Mouse (Mus musculus): ENCODE results near the gene Kif6. TPM values are rescaled to one million over a fixed set of nuclear protein-coding genes. Genes with fewer than 3 reads are reported as not detected.

Kif6 gene
- polyA plus RNA-seq, 1 experiment, result not detected

DNA sequence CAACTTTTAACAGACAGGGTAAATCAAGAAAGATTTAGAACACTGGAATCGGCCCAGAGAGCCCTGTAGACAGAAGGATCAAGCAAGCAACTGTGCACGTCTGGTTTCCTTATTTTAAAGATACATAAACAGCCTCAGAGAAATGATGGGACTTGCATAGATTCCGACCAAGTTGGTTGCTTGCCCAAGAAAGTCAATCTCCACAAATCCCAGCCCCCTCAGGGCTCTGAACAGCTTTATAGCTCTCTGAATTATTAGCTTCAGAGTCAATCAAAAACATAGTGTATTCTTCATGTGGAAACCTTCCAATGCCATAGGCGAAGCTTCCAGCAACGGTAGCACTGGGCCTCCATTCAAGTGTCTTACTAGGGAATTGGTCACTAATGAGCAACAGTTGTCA lies 127.0 kb downstream of the Kif6 start:
- Histone ChIP-seq H3K4me3 (ENCODE audit: insufficient read depth, low read length) (no peak overlapping the region), H3K4me1 (ENCODE audit: control insufficient read depth, insufficient read depth, low read length) (no peaks in the 10 kb centered on the region), H3K27ac (ENCODE audit: insufficient read depth, low read depth, low read length) (no peak overlapping the region)
- no peak for TF ChIP-seq POLR2A (IDR thresholded peaks at IDR 0.05; ENCODE audit: borderline replicate concordance, low read depth, low read length)
- TF ChIP-seq CTCF (IDR thresholded peaks at IDR 0.05; ENCODE audit: low read depth, low read length), result no peak

DNA sequence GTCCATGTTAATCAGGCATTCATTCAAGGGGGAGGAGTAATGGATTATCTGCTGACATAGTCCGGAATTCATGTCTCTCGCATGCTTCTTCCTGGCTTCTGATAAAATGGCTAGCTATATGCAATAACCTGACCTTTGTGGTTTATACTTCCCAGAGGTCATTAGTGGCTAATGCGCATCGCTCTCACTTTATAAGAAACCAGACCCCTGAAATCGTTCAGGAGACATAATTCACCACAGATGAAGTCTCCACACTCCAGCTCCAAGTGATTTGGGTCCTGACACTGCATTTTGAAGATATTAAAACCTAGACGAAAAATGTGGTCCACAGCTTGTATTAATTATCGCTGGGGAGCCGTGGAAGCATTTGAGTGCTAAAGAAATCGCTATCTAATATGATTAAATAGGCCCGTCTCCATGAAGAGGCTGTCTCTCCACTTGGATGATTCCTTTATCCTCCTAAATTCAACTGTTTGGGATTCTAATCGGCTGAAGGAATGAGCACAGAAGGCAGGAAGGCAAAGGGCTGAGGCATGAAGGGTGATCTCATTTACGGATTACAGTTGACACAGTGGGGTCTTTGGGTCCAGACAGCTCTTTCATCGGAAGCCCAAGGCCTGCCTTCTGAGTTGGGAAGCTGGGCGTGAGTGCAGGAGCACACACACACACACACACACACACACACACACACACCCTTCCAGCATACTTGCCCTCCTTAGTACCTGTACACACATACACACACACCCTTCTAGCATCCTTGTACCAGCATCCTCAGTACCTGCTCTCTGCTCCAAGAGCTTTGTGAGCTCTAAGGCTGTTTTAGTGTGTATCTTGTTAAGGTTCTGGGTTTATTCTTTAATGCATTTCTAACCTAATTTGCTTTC lies 128.9 kb downstream of the Kif6 start:
- Histone ChIP-seq H3K4me1 (ENCODE audit: control insufficient read depth, insufficient read depth, low read length) (no peaks in the 10 kb centered on the region), H3K4me3 (ENCODE audit: insufficient read depth, low read length) (no peak overlapping the region), H3K27ac (ENCODE audit: insufficient read depth, low read depth, low read length) (no peak overlapping the region)
- TF ChIP-seq POLR2A (IDR thresholded peaks at IDR 0.05; ENCODE audit: borderline replicate concordance, low read depth, low read length) (no peak), CTCF (IDR thresholded peaks at IDR 0.05; ENCODE audit: low read depth, low read length) (no peak)

DNA sequence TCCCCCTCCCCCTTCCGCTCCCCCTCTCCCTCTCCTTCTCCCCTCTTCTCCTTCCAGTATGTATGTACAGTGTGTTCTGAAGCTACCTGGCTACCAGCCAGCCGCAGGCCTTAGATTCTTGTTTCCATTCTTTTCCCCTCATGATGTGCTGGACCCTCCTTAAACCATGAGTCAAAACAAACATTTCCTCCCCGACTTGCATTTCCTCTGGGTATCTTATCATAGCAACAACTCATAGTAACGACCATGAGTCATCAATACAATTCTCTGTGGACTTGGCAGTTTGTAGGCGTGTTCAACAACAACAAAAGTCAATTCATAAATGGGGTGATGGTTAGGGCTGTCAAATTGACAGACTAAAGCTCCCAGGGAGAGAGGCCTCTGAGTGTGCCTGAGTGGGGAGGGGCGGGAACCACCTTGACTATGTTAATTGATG lies 136.0 kb downstream of the Kif6 start:
- TF ChIP-seq POLR2A (IDR thresholded peaks at IDR 0.05; ENCODE audit: borderline replicate concordance, low read depth, low read length) (no peak), CTCF (IDR thresholded peaks at IDR 0.05; ENCODE audit: low read depth, low read length) (no peak)
- Histone ChIP-seq H3K4me3 (ENCODE audit: insufficient read depth, low read length) (no peak overlapping the region), H3K27ac (ENCODE audit: insufficient read depth, low read depth, low read length) (no peak overlapping the region), H3K4me1 (ENCODE audit: control insufficient read depth, insufficient read depth, low read length) (no peaks in the 10 kb centered on the region)

DNA sequence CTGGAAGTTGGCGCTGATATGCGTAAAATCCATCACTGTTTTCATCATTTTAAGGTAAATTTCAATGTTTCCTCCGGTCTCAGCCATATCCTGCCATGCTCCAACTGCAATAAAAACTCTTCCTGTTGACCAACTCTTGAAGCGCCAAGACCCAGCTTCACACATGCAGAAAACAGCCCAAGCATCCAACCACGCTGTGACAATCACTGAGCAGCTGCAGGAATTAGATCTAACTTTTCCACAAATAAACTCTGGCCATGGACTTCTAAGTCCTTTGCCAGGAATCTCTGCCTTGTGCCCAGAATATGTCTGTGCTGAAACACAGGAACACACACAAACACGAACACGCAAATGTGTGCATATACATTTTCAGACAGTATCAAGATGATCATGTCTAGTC lies 138.9 kb downstream of the Kif6 start:
- TF ChIP-seq CTCF (IDR thresholded peaks at IDR 0.05; ENCODE audit: low read depth, low read length) (no peak), POLR2A (IDR thresholded peaks at IDR 0.05; ENCODE audit: borderline replicate concordance, low read depth, low read length) (no peak)
- no peak overlapping the region for H3K4me3 ChIP-seq (ENCODE audit: insufficient read depth, low read length)
- H3K27ac ChIP-seq (ENCODE audit: insufficient read depth, low read depth, low read length), result no peak overlapping the region
- H3K4me1 ChIP-seq (ENCODE audit: control insufficient read depth, insufficient read depth, low read length), result no peaks in the 10 kb centered on the region

DNA sequence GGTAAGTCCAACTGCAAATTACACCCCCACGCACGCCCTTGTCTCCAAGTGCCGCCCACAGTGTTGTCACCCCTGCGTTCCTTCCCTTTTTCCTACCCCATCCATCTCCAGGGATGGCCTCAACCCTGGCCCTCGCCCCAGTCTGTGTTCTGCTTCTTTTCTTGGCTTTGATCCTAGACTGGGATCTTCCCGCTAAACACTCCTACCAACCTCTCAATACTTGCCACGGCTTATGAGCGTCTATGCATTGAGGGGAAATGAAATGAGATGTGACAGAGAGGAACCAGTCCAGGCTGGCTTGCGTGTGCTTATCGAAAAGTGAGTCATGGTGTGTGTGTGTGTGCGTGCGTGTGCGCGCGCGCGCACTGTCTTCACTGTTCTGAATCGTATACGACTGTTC lies 141.9 kb downstream of the Kif6 start:
- Histone ChIP-seq H3K4me3 (ENCODE audit: insufficient read depth, low read length) (no peak overlapping the region), H3K4me1 (ENCODE audit: control insufficient read depth, insufficient read depth, low read length) (no peaks in the 10 kb centered on the region), H3K27ac (ENCODE audit: insufficient read depth, low read depth, low read length) (no peak overlapping the region)
- no peak for TF ChIP-seq CTCF (IDR thresholded peaks at IDR 0.05; ENCODE audit: low read depth, low read length)
- TF ChIP-seq POLR2A (IDR thresholded peaks at IDR 0.05; ENCODE audit: borderline replicate concordance, low read depth, low read length), result no peak

DNA sequence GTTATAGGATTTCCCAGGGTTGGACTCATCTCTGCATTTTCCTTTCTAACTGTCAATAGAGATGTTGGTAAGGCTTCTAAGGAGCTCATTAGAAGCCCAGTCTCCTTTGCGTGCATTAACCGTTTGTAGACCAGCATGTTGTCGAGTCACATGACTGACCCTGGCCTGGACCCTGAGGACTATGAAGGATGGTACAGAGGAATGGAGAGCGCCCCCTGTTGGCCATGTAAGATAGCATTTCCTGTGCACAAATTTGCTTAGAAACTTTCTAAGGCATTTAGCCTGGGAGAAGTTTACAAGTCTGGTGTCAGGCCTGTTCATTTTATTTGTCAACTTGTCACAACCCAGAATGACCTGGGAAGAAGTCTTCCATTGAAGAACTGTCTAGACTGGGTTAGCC lies 144.1 kb downstream of the Kif6 start:
- TF ChIP-seq CTCF (IDR thresholded peaks at IDR 0.05; ENCODE audit: low read depth, low read length) (no peak), POLR2A (IDR thresholded peaks at IDR 0.05; ENCODE audit: borderline replicate concordance, low read depth, low read length) (no peak)
- Histone ChIP-seq H3K27ac (ENCODE audit: insufficient read depth, low read depth, low read length) (no peak overlapping the region), H3K4me3 (ENCODE audit: insufficient read depth, low read length) (no peak overlapping the region), H3K4me1 (ENCODE audit: control insufficient read depth, insufficient read depth, low read length) (no peaks in the 10 kb centered on the region)

DNA sequence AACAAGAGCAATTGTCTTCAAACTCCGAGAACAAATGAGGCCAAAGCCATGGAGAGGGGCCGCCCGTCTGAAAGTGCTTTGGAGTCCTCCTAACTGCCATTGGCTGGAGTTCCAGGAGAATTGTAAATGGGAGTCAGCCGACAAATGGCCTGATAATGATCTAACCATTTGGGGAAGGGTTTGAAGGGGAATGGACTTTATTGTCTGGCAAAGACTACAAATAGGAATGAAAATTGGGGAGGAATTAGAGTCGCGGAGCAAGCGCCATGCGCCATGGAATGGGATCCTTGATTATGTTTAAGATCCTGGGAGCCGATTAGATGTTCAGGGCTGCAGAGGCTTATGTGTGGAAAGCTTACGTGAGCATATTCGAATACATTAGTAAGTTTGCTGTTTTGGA lies 146.3 kb downstream of the Kif6 start:
- Histone ChIP-seq H3K27ac (ENCODE audit: insufficient read depth, low read depth, low read length) (no peak overlapping the region), H3K4me3 (ENCODE audit: insufficient read depth, low read length) (no peak overlapping the region), H3K4me1 (ENCODE audit: control insufficient read depth, insufficient read depth, low read length) (no peaks in the 10 kb centered on the region)
- TF ChIP-seq CTCF (IDR thresholded peaks at IDR 0.05; ENCODE audit: low read depth, low read length), result no peak
- TF ChIP-seq POLR2A (IDR thresholded peaks at IDR 0.05; ENCODE audit: borderline replicate concordance, low read depth, low read length), result no peak

DNA sequence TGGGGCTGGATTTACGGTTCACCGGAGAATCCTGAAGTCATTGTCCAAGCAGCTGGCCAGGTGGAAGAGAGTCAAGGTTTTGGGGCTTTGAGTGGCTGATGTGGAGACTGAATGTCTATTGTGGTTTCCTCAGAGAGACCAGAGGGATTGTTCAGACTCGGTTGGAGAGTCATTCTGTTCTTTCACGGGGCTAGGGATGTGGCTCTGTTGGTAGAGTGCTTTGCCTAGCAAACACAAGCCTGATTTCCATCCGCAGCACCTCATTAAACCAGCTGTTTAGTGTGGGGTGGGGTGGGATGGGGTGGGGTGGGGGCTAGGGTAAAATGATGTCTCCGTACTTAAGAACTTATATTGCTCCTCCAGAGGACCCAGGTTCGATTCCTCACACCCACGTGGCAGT lies 146.9 kb downstream of the Kif6 start:
- H3K27ac ChIP-seq (ENCODE audit: insufficient read depth, low read depth, low read length), result no peak overlapping the region
- H3K4me1 ChIP-seq (ENCODE audit: control insufficient read depth, insufficient read depth, low read length), result no peaks in the 10 kb centered on the region
- TF ChIP-seq POLR2A (IDR thresholded peaks at IDR 0.05; ENCODE audit: borderline replicate concordance, low read depth, low read length) (no peak), CTCF (IDR thresholded peaks at IDR 0.05; ENCODE audit: low read depth, low read length) (no peak)
- no peak overlapping the region for H3K4me3 ChIP-seq (ENCODE audit: insufficient read depth, low read length)

DNA sequence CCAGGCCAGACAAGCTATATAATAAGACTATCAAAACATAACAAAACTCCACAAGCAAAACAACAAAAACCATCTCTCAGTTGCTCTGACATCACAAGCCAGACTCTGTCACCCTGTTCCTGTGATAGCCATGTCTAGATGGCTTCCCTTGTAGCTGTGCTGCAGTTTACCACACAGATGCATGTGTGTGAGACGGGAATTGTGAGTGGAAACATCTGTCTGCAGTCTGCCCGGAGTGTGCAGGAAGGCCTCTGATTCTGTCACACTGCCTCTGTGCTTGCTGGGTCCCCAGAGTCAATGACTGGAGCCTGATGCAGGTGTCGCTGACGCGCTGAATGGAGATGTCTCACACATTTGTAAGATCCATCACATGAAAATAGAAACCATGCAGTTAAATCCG lies 150.0 kb downstream of the Kif6 start:
- H3K27ac ChIP-seq (ENCODE audit: insufficient read depth, low read depth, low read length), result no peak overlapping the region
- TF ChIP-seq CTCF (IDR thresholded peaks at IDR 0.05; ENCODE audit: low read depth, low read length) (no peak), POLR2A (IDR thresholded peaks at IDR 0.05; ENCODE audit: borderline replicate concordance, low read depth, low read length) (no peak)
- H3K4me3 ChIP-seq (ENCODE audit: insufficient read depth, low read length), result no peak overlapping the region
- no peaks in the 10 kb centered on the region for H3K4me1 ChIP-seq (ENCODE audit: control insufficient read depth, insufficient read depth, low read length)

DNA sequence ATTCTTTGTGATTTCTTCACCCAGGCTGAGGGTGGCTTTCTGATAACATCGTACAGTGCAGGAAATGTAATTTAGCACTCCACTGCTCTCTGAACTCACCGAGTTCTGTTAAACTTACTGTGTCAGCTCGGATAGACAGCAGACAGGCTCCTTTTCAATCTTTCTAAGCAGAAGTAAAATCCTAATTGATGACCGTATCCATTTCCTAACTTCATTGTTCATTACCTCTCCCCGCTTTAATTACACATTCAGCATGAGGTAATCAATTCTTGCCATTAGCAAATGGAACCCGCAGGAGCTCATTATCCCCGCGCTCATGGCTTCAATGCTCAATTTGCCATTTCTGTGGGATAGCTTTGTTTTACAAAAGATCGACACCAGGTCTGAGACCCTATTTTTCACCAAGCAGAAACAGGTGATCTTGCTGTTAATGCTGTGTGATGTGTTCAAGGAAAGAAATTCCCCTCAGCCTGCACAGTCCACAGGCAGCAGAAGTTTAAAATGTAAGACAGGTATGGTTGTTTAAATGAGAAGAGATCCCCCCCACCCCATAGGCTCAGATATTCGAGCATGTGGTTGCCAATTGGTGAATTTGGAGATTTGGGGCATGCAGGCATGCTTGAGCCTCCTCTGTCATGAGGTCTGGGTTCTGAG lies 152.9 kb downstream of the Kif6 start:
- no peak overlapping the region for H3K27ac ChIP-seq (ENCODE audit: insufficient read depth, low read depth, low read length)
- TF ChIP-seq POLR2A (IDR thresholded peaks at IDR 0.05; ENCODE audit: borderline replicate concordance, low read depth, low read length) (no peak), CTCF (IDR thresholded peaks at IDR 0.05; ENCODE audit: low read depth, low read length) (no peak)
- no peaks in the 10 kb centered on the region for H3K4me1 ChIP-seq (ENCODE audit: control insufficient read depth, insufficient read depth, low read length)
- H3K4me3 ChIP-seq (ENCODE audit: insufficient read depth, low read length), result no peak overlapping the region

All from bone marrow macrophage, adult 2 months (primary cell).